Mouse (Mus musculus): Measurements from ENCODE around the gene Pate4. TPM values are rescaled to one million over a fixed set of nuclear protein-coding genes. Genes with fewer than 3 reads are reported as not detected.

Gene Pate4
- polyA plus RNA-seq, 1 experiment from 2014 or later, result not detected

DNA sequence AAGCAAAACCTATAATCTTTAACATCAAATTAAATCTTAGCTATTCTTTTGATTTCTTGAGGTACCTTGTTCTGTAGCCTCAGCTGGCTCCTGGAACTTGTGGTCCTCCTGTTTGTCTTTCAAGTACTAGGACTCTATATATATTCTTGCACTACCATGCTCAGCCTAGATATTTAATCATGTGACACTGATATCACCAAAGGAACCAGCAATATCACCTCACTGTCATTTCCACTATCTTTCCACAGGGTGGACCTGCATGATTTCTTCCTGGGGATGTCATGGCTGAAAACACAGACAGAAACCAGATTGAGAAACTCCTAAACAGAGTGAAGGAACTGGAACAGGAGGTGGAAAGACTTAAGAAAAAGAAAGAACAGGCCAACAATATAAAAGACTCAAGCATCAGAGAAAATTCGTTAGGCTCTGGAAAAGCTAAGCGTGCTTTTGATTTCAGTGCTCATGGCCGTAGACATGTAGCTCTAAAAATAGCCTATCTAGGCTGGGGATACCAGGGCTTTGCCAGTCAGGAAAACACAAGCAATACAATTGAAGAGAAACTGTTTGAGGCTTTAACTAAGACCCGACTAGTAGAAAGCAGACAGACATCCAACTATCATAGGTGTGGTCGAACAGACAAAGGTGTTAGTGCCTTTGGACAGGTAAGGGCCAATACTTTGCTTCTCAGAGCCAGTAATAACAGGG, 47.1 kb downstream of the Pate4 start:
- Histone ChIP-seq H3K9me3 (no peaks in the 10 kb centered on the region), H3K27me3 (no peaks in the 10 kb centered on the region), H3K4me3 (replicated peaks) (no peak overlapping the region), H3K4me1 (replicated peaks) (peaks cover 28% of the 10 kb centered on the region), H3K9ac (replicated peaks) (no peak overlapping the region), H3K36me3 (peaks cover 44% of the 10 kb centered on the region), H3K4me2 (replicated peaks) (no peak overlapping the region), H3K27ac (no peak overlapping the region)
- WGBS, result 93% methylated on average over 5 of the region's 5 CpGs
- no peak for ATAC-seq

DNA sequence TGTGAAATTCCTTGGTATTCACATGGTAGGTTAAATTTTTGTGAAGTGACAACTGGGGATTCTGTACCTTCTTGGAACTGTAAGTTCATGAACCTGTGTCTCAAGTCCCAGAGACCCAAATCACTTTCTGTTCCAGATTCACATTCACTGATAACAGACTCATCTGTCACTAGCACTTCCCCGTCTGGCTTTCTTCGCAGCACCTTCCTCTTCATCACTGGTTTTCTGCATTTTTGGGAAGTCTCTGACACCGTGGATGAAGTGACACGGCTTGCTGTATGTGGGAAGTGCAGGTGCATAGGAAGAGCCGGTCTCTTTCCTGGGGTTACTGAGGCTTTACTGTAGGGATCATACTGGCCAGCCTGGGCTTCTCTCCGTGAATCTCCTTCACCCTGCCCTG, 50.2 kb downstream of the Pate4 start:
- no peak for ATAC-seq
- Histone ChIP-seq H3K9ac (replicated peaks) (no peak overlapping the region), H3K4me3 (replicated peaks) (no peak overlapping the region), H3K27ac (no peak overlapping the region), H3K9me3 (no peaks in the 10 kb centered on the region), H3K36me3 (peaks cover 30% of the 10 kb centered on the region), H3K4me1 (replicated peaks) (peaks cover 28% of the 10 kb centered on the region), H3K27me3 (peaks cover 10% of the 10 kb centered on the region; the same call in 1 of the 2 replicates), H3K4me2 (replicated peaks) (no peak overlapping the region)
- WGBS, result 94% methylated on average over 6 of the region's 6 CpGs

DNA sequence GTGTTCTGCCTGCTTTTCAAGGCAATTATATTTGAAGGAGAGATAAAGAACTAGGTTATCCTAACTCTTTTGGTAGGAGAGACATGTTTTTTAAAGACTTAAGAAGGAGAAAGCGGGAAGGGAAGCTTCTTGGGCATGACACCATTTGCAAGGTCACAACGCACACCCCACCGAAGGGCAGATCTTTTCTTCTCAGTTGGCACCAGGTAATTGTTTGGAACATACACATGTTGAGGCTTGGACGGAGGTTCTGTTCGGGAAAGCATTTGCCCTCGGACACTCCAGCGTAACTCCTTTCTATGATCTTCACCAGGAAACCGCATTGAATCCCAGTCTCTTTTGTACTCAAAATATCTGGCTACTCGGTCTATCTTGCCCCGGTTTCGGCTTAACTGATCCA, 50.7 kb downstream of the Pate4 start:
- Histone ChIP-seq H3K9ac (replicated peaks) (no peak overlapping the region), H3K9me3 (no peaks in the 10 kb centered on the region), H3K4me2 (replicated peaks) (no peak overlapping the region), H3K27ac (no peak overlapping the region), H3K27me3 (peaks cover 12% of the 10 kb centered on the region; the same call in 1 of the 2 replicates), H3K4me3 (replicated peaks) (no peak overlapping the region), H3K4me1 (replicated peaks) (peaks cover 27% of the 10 kb centered on the region), H3K36me3 (peaks cover 27% of the 10 kb centered on the region)
- 95% methylated on average over 11 of the region's 11 CpGs for WGBS
- ATAC-seq, result no peak

DNA sequence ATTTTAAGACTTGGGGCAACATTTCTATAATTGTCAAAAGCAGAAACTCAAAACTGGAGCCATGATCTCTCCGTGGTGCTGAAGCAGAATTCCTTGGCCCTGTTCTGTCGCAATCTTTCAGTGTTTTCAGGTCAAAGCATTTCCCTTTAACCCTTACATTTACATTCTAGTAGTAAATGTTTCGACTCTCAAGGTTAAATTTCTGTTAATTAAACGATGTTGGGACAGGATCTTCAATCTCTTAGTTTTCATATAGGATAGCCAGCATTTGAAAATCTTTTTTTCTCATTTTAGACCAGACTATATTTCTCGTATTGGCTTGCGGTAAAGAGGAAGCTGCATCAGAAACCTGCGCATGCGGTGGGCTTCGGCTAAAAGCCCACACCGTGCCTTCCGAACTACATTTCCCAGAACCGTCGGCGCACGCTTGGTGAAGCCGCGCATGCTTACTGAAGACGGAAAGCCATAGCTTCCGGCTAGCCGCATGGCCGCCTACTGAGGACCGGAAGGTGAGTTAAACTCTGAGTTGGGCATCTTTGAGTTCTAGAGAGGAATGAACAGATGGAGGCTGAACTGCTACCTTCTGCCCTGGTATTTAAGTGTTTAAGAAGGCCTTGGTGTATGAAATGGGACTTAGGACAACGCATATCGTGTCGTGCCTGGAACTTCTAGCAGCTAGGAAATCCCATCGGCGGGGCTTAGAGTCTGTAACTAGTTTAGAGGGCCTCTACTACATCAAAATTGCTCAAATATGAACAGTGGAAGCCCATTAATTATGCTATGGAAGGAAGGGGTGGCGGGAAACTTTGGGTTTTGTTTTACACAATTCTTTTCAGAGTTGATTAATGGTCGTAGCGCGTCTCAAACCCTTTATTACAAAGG, 52.5 kb downstream of the Pate4 start:
- Histone ChIP-seq H3K4me2 (replicated peaks) (peak overlapping the region; percentile 84), H3K9me3 (no peaks in the 10 kb centered on the region), H3K27ac (peak overlapping the region; percentile 74), H3K36me3 (peaks cover 16% of the 10 kb centered on the region), H3K27me3 (peaks cover 14% of the 10 kb centered on the region; the same call in 1 of the 2 replicates), H3K9ac (replicated peaks) (peak overlapping the region; percentile 74), H3K4me3 (replicated peaks) (peak overlapping the region; percentile 66), H3K4me1 (replicated peaks) (peaks cover 27% of the 10 kb centered on the region)
- peak; percentile 89 for ATAC-seq
- 2% methylated on average over 31 of the region's 31 CpGs for WGBS

DNA sequence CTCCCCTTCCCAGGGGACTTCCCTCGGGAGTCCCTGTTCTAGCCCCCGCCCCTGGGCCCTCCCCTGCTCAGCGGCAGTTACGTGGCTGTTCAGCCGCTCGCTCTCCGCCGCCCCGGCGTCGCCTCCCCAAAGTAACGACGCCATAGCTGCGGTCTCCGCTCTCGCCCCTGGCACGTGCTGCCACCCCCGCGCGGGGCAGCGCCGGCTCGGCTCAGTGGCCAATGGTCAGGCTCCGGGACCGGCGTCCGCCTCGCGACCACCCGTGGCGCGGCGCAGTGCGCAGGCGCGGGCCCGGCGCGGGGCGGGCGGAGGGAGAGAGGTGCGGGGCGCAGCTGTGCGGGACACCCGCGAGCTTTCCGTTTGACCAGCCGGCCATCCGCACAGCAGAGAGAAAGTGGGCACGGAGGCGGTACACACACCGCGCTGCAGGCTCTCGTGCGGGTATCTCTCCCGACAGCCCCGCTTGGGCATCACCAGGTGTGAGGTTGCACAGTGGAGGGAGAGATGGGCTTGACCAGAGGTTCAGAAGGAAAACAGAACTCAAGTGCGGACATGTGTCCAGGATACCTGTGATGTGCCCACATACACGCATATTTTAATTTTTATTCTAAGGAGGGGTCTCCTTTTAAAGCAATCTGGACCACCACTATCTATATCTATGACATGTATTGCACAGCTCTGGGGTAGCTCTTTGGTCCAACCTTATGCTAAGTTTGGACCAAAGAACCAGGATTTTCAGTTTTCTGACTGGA, 53.3 kb downstream of the Pate4 start, which contains the start of the genes Ddx25 and Pus3:
Gene Ddx25, minus strand, starts transcription at position 272 of the 752 bp plus-strand sequence.
Gene Pus3, plus strand, starts transcription at position 339 of the 752 bp plus-strand sequence.
- peaks cover 14% of the 10 kb centered on the region; the same call in 1 of the 2 replicates for H3K27me3 ChIP-seq
- peak; percentile 89 for ATAC-seq
- H3K27ac ChIP-seq, result peak within 1 kb of the TSS; percentile 74
- peak within 1 kb of the TSS; percentile 66 for H3K4me3 ChIP-seq (replicated peaks)
- WGBS, result under 1% methylated on average over 56 of the region's 59 CpGs
- H3K4me2 ChIP-seq (replicated peaks), result peak within 1 kb of the TSS; percentile 84
- H3K4me1 ChIP-seq (replicated peaks), result peaks cover 27% of the 10 kb centered on the region
- H3K36me3 ChIP-seq, result peaks cover 22% of the 10 kb centered on the region
- no peaks in the 10 kb centered on the region for H3K9me3 ChIP-seq
- H3K9ac ChIP-seq (replicated peaks), result peak within 1 kb of the TSS; percentile 74

Other genes with a start within 250 kb of the Pate4 start
- 9.2 and 10.7 TPM in 2 replicates for gene Cdon, start 190.8 kb downstream of the Pate4 start, polyA plus RNA-seq (2015; fragmentation: Nextera tagmentation; extraction: Ambion mirVana)
- gene Gm1113, start 93.7 kb downstream of the Pate4 start, polyA plus RNA-seq (2015; fragmentation: Nextera tagmentation; extraction: Ambion mirVana), result not detected in 2 replicates
- gene Ddx25, start 53.4 kb downstream of the Pate4 start, polyA plus RNA-seq (2015; fragmentation: Nextera tagmentation; extraction: Ambion mirVana), result 18.2 and 19.1 TPM in 2 replicates
- 17.8 and 19.5 TPM in 2 replicates for gene Pus3, start 53.3 kb downstream of the Pate4 start, polyA plus RNA-seq (2015; fragmentation: Nextera tagmentation; extraction: Ambion mirVana)
- 1.4 and 2.1 TPM in 2 replicates for gene Pate2, start 41.7 kb downstream of the Pate4 start, polyA plus RNA-seq (2015; fragmentation: Nextera tagmentation; extraction: Ambion mirVana)
- gene Hyls1, start 41.5 kb downstream of the Pate4 start, polyA plus RNA-seq (2015; fragmentation: Nextera tagmentation; extraction: Ambion mirVana), result 19.8 and 21.1 TPM in 2 replicates
- not detected in 2 replicates for gene Pate3, start 36.3 kb upstream of the Pate4 start, polyA plus RNA-seq (2015; fragmentation: Nextera tagmentation; extraction: Ambion mirVana)
- not detected in 2 replicates for gene Pate1, start 75.4 kb upstream of the Pate4 start, polyA plus RNA-seq (2015; fragmentation: Nextera tagmentation; extraction: Ambion mirVana)
- gene Gm17677, start 129.1 kb upstream of the Pate4 start, polyA plus RNA-seq (2015; fragmentation: Nextera tagmentation; extraction: Ambion mirVana), result not detected in 2 replicates
- gene Gm17727, start 166.2 kb upstream of the Pate4 start, polyA plus RNA-seq (2015; fragmentation: Nextera tagmentation; extraction: Ambion mirVana), result not detected in 2 replicates
- not detected in 2 replicates for gene Gm27235, start 178.2 kb upstream of the Pate4 start, polyA plus RNA-seq (2015; fragmentation: Nextera tagmentation; extraction: Ambion mirVana)
- not detected in 2 replicates for gene D730048I06Rik, start 178.2 kb upstream of the Pate4 start, polyA plus RNA-seq (2015; fragmentation: Nextera tagmentation; extraction: Ambion mirVana)
- gene 9230110F15Rik, start 232.2 kb upstream of the Pate4 start, polyA plus RNA-seq (2015; fragmentation: Nextera tagmentation; extraction: Ambion mirVana), result not detected in 2 replicates